Mouse (Mus musculus) thymus, postnatal 0 days (tissue): Measurements from ENCODE around the gene Acox2. TPM values are rescaled to one million over a fixed set of nuclear protein-coding genes. Genes with fewer than 3 reads are reported as not detected.

Experiments used
- DNase-seq: peaks from one replicate; pipeline ENCODE4 v3.0.0-alpha.2; 2015; ENCODE audit warnings: low spot score
- polyA plus RNA-seq: library from polyadenylated mRNA; unstranded; fragments of >200 nt; fragmentation: Nextera tagmentation; extraction: Ambion mirVana; gene quantifications from 2 replicates; pipeline ENCODE4 v1.2.1, GENCODE M21; 2015

The Acox2 gene
- polyA plus RNA-seq, 1 experiment from 2014 or later, result 0.75 TPM

DNA sequence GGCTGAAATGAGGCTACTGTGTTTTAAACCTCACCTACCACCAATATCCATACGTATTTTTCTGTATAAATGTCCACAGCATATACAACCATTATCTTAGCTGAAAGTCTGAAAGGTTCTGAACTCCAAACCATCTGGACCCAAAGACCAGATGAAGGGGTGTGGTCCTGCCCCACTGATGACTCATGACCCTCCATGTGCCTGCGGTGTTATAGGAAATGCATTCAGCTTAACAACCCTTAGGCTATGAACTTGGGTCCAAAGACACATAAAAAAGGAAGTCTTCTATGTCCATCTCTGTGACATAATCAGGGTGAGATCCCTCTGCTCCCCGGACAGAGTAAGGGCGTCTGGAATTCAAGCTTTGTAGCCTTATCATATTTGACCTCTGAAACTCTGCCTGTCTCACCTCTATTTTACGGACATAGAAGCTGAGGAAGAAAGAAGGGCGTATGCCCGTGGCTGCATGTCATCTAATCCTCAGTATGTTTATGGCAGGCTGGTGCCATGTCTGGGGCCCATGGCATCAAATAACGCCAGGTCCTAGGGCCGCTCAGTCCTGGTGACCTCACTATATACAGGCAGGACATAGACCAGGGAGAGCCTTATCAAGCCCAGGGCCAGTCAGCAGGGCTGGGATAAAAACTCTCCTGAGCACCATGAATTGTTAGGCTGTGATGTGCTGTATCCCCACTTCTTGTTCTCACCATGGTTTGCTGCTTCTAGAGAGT is 8.8 kb downstream of the Acox2 start:
- no peak for DNase-seq

DNA sequence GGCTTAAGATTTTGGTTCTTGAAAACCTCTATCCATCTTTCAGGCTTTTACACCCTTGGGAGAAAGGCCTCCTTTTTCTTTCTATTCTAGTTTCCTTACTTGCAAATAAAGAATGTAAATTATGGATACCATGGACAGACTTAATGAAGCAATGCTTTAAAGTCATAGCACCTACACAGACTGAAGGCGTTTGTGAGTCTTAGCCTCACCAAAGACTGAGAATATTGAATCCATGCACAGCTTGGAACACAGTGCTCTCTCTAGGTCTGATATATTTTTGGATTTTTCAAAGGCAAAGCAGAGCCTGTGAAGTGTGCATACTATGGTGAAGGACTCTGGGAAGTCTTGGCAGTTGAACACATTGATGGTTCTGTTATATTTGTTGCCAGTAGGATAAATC is 9.9 kb downstream of the Acox2 start:
- DNase-seq, result no peak

- DNase-seq, result no peak
Observed at GRCm38 (mm10) chr14:8246878-8247277, 12.3 kb downstream of the Acox2 start.

DNA sequence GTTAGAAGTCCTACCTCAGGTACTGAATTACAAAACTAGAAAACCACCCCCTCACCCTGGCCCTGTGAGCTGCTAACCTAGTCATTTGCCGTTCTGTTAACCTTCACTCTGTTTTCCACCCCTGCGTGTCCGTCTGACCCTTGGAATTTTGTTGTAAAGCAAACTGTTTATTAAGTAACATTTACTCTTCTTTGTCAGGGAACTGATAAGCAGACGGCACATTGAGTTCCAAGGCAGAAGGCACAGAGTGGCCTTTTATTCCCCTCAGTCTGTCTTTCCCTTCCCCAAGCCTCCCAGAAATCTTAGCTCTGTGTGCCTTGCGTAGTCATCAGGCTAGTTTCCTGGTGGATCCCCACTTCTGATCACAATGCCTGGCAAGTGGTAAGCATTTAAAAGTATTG is 14.9 kb downstream of the Acox2 start:
- DNase-seq, result no peak

GRCm38 (mm10) chr14:8243136-8243888 is 15.8 kb downstream of the Acox2 start:
- no peak for DNase-seq

DNA sequence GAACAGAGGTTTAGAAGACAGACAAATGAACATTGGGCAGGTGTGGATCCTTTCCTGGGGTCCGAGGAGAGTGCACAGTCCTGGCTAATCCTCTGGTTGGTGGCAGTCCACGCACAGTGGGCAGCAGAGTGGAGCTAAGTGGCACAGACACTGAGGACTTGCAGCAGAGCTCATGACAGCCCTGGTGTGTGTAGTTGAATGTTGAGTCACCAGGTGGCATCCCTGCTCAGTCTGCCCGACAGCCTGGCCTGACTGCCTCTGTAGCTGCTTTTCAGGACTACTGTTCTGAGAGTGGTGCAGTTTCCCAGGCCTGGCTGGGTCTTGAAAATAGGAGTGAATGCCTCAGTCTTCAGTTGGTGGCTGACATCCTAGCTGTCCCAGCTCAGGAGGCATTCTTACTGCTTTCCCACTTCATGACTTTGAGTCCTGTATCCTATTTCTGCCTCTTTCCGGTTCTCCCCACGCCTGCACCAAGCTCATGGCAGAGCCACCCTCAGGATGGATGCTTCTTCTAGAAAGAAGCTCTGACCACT is 16.7 kb downstream of the Acox2 start:
- peak; percentile 24 for DNase-seq

GRCm38 (mm10) chr14:8241816-8242215 is 17.3 kb downstream of the Acox2 start:
- no peak for DNase-seq

- no peak for DNase-seq
Observed at GRCm38 (mm10) chr14:8233252-8233651, 25.9 kb downstream of the Acox2 start.

DNA sequence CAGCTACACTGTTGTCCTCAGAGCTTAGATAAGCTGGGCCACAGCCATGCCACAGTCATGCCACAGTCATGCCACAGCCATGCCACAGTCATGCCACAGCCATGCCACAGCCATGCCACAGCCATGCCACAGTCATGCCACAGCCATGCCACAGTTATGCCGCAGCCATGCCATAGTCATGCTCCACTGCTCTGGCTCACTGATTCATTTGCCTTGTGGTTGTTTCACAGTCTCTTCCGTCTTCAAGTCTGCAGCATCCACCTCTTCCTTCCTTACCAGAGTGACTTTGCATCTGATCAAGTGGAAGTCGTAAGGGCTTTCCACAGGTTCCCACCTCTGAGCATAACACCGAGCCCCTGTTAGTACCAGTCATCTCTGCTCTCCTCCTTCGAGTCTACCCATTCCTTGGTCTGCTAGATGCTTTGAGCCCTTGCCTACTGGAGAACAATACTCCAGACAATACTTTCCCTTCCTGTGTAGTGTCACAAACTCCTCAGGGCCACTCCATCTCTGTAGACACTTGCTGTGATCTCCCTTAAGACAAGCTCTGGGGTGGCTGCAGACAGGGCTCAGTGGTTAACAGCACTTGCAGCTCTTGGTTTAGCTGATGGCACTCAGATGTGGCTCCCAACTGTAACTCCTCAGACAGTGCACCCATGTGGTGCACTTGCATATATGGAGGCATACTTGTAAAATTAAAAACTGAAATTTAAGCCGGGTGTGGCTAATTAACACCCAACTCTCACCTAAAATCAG is 26.8 kb downstream of the Acox2 start:
- no peak for DNase-seq

DNA sequence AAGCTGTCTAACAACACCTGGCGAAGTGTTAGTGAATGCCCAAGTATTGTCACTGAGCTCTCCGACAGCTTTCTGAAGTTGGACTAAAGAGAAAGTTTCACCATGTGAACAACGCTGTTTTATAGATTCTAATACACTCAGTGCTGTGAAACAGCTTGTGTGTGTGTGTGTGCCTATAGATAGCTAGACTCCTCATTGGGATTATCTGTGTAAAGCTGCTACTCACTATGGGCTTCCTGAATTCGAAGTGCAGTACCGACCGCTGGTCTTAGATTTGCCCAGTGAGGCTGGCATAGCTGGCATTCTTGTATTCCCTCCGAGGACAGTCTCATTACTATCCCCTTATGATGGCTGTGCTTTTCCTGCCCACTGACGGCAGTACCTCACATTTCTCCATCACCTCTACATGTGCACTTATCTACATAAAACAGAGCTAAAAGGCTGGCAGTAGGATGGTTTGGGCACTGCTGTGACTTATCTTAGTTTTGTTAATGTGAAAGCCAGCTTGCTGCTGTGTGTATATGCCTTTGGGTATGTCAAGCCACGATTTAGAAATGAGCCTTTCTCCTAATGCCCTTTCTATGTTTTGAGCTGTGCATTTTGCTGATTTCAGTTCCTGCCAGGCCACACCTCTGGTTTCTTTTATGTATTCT is 29.7 kb downstream of the Acox2 start:
- no peak for DNase-seq

DNA sequence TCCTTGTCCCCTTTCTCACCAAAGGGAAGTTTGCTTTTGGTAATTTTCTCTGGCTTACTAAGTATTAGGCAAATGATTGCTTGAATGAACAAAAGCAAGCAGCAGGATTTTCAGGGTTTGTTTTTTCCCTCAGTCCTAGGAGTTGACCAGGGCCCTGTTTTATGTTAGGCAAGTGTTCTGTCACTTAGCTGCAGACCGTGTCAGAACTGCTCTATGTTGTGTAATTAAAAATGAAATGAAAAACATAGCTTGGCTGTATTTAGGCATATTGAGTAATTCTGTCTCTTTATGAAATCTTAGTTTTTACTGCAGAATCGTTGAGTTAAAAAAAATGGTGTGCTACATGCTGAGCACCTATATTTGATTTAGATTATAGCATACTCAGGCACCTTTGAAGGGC is 34.3 kb downstream of the Acox2 start:
- no peak for DNase-seq

- DNase-seq, result no peak
Observed at GRCm38 (mm10) chr14:8223506-8224293, 35.5 kb downstream of the Acox2 start.

GRCm38 (mm10) chr14:8222561-8222960 is 36.6 kb downstream of the Acox2 start:
- DNase-seq, result no peak

DNA sequence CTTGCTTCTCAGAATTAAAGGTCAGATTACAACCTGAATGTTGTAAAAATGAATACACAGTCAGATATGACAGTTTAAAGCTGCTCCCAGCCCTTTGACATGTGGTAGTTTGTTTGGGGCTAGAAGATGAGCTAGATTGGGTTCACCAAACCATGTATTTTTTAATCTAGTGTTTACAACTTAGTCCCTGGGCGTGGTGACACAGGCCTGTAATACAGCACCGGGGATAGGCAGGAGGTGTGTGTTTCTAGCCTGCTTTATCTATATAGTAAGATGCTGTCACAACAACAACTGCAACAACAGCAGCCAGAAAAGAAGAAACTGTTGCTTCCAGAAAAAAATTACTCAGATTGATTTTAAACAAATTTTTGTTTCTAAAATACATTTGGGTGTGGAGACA is 38.2 kb downstream of the Acox2 start:
- no peak for DNase-seq

- no peak for DNase-seq
Observed at GRCm38 (mm10) chr14:8220306-8220705, 38.8 kb downstream of the Acox2 start.

DNA sequence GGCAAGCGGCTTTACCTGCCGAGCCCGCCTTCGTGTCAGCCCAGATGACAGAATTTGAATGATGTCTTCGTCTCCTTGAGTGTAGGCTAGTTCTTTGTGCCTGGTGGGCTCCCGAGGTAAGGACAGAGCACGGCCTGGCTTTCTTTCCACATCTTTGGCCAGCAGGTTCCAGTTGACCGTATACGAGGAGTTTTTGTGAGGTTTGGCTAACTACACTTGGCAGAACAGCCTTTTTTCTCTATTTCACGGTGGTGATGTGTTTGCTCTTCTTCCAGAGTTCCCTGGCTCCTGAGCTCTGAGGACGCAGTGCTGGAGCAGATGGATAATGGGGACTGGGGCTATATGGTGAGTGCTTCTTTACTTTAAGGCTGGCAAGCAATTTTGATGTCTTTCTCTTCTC is 39.3 kb downstream of the Acox2 start:
- no peak for DNase-seq

GRCm38 (mm10) chr14:8218730-8219380 is 40.3 kb downstream of the Acox2 start:
- DNase-seq, result no peak

DNA sequence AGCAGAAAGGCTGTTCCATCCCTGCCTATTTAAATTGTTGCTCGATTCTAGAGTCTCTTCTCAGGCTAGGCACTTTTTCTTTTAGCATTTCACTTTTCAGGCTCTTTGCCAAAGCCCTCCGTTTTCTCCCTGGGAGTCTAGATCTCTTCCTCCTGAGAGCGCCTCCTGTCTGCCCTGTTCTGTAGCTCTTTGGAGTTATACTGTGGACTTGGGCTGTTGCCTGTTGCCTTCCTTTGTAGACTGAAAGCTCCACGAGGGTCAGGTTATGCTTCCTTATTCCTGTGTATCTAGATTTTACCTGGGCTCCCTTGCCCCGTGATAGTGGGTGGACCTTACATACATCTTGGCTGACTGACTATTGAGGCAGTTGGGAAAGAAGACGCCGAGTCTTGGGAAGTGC is 40.9 kb downstream of the Acox2 start:
- no peak for DNase-seq

- no peak for DNase-seq
Observed at GRCm38 (mm10) chr14:8216100-8216499, 43.1 kb downstream of the Acox2 start.

DNA sequence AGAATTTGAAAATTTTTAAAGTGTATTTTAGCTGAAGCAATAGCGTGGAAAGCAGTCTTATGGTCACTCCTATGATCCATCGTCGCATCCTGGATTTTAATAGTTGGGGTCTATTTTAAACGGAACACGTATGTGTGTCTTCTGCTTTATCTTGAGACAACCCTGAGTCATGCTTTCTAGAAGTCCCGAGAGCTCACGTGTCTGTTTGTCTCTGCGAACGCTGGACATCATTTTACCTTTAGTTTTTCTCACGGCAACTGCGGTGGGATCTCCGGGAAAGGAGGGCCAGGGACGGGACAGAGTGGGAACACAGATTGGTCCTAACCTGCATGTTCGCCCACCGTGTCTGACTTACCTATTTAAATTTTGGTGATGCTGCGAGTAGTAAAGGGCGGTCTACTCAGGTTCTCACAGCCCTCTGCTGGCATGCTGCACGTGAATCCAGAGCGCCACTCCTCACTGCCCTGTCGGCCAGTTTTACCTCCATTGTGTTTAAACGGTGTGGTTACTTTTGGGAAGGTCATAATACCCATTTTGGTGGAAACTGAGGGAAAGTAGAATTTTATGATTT is 43.9 kb downstream of the Acox2 start:
- DNase-seq, result no peak
